Mouse (Mus musculus) MEL (cell line): ENCODE results near the gene Ces1c. TPM values are rescaled to one million over a fixed set of nuclear protein-coding genes. Genes with fewer than 3 reads are reported as not detected.

Experiments
- DNase-seq: peaks from one replicate; pipeline ENCODE4 v3.0.0; 2011; ENCODE audit warnings: low read depth, low spot score
- H3K27ac ChIP-seq: 2 replicates; pipeline ENCODE4 v1.5.1; 2012; ENCODE audit warnings: low read depth, mild to moderate bottlenecking, control low read depth, low read length, moderate library complexity; ENCODE audit not compliant: control insufficient read depth
- H3K27me3 ChIP-seq, 2 experiments: fragments of 150-350 bp in 1 of 2; sonication (generic) in 1 of 2; 2 replicates each; pipeline ENCODE4 v1.6.1; 2012; ENCODE audit warnings: low read length in 2 of 2, mild to moderate bottlenecking in 2 of 2, improper control_type of control experiment in 1 of 2, moderate library complexity in 1 of 2; ENCODE audit not compliant: insufficient read depth in 2 of 2, control insufficient read depth in 1 of 2
- H3K36me3 ChIP-seq, 2 experiments: 2 replicates each; pipeline ENCODE4 v1.6.1; 2012 to 2014; ENCODE audit warnings: low read length in 2 of 2, improper control_type of control experiment in 1 of 2, inconsistent platforms in 1 of 2, mild to moderate bottlenecking in 1 of 2; ENCODE audit not compliant: insufficient read depth in 2 of 2, control insufficient read depth in 1 of 2
- H3K4me1 ChIP-seq, 2 experiments: fragments of 150-350 bp in 1 of 2; sonication (generic) in 1 of 2; 2 replicates each; pipeline ENCODE4 v1.6.1; 2012; ENCODE audit warnings: low read length in 2 of 2, improper control_type of control experiment in 1 of 2, mild to moderate bottlenecking in 1 of 2; ENCODE audit not compliant: insufficient read depth in 2 of 2, control insufficient read depth in 1 of 2
- H3K4me3 ChIP-seq, 2 experiments: fragments of 150-350 bp in 1 of 2; sonication (generic) in 1 of 2; 2 replicates each; pipeline ENCODE4 v1.5.1; 2012; ENCODE audit warnings: low read depth in 2 of 2, low read length in 2 of 2, mild to moderate bottlenecking in 2 of 2, moderate library complexity in 2 of 2, control low read depth in 1 of 2, improper control_type of control experiment in 1 of 2; ENCODE audit not compliant: control insufficient read depth in 1 of 2, insufficient read depth in 1 of 2
- H3K79me2 ChIP-seq: 2 replicates; pipeline ENCODE4 v1.6.1; 2012; ENCODE audit warnings: mild to moderate bottlenecking, low read length, moderate library complexity; ENCODE audit not compliant: control insufficient read depth, poor library complexity, insufficient read depth
- H3K9ac ChIP-seq: 2 replicates; pipeline ENCODE4 v1.6.1; 2012; ENCODE audit warnings: low read depth, mild to moderate bottlenecking, control low read depth, low read length, moderate library complexity; ENCODE audit not compliant: control insufficient read depth, poor library complexity, severe bottlenecking
- H3K9me3 ChIP-seq: fragments of 150-350 bp; sonication (generic); replicated peaks from 2 replicates; pipeline ENCODE4 v1.6.1; 2012; ENCODE audit warnings: mild to moderate bottlenecking, low read length, improper control_type of control experiment, moderate library complexity; ENCODE audit not compliant: insufficient read depth
- BHLHE40 ChIP-seq: IDR thresholded peaks from 2 replicates; pipeline ENCODE4 v1.6.1; 2012; ENCODE audit warnings: low read depth, mild to moderate bottlenecking, inconsistent platforms, low read length, improper control_type of control experiment, borderline replicate concordance
- CHD1 ChIP-seq: IDR thresholded peaks from 2 replicates; pipeline ENCODE4 v1.6.1; 2012; ENCODE audit warnings: low read depth, mild to moderate bottlenecking, inconsistent platforms, low read length, improper control_type of control experiment
- CTCF ChIP-seq, 3 experiments: IDR thresholded peaks in 2 of 3; conservative IDR thresholded peaks in 1 of 3; 2 replicates each; pipeline ENCODE4 v1.5.1; 2011 to 2012; ENCODE audit warnings: low read length in 3 of 3, low read depth in 2 of 3, mild to moderate bottlenecking in 2 of 3, improper control_type of control experiment in 1 of 3, inconsistent platforms in 1 of 3, mixed read lengths in 1 of 3, moderate library complexity in 1 of 3; ENCODE audit not compliant: control insufficient read depth in 1 of 3, insufficient read depth in 1 of 3, poor library complexity in 1 of 3, severe bottlenecking in 1 of 3
- E2F4 ChIP-seq: IDR thresholded peaks from 2 replicates; pipeline ENCODE4 v1.6.1; 2011; ENCODE audit warnings: low read depth, low read length, improper control_type of control experiment, borderline replicate concordance
- GABPA ChIP-seq: IDR thresholded peaks from 2 replicates; pipeline ENCODE4 v1.6.1; 2012; ENCODE audit warnings: low read depth, mild to moderate bottlenecking, inconsistent platforms, low read length, improper control_type of control experiment, moderate library complexity
- GATA1 ChIP-seq: IDR thresholded peaks from 2 replicates; pipeline ENCODE4 v1.6.1; 2011; ENCODE audit warnings: low read depth, low read length, improper control_type of control experiment
- HCFC1 ChIP-seq: IDR thresholded peaks from 2 replicates; pipeline ENCODE4 v1.6.1; 2012; ENCODE audit warnings: low read depth, mild to moderate bottlenecking, inconsistent platforms, low read length, improper control_type of control experiment, moderate library complexity
- KAT2A ChIP-seq: conservative IDR thresholded peaks from 2 replicates; pipeline ENCODE4 v1.6.1; 2012; ENCODE audit warnings: low read depth, low read length, improper control_type of control experiment, inconsistent platforms
- MXI1 ChIP-seq: IDR thresholded peaks from 2 replicates; pipeline ENCODE4 v1.6.1; 2011; ENCODE audit warnings: mild to moderate bottlenecking, low read depth, low read length, improper control_type of control experiment
- MYB ChIP-seq: IDR thresholded peaks from 2 replicates; pipeline ENCODE4 v1.6.1; 2011; ENCODE audit warnings: mild to moderate bottlenecking, low read depth, low read length, improper control_type of control experiment
- POLR2A ChIP-seq, 2 experiments: IDR thresholded peaks; 2 replicates each; pipeline ENCODE4 v1.6.1; 2011 to 2012; ENCODE audit warnings: low read length in 2 of 2, mild to moderate bottlenecking in 2 of 2, control low read depth in 1 of 2, improper control_type of control experiment in 1 of 2, low read depth in 1 of 2, moderate library complexity in 1 of 2; ENCODE audit not compliant: control insufficient read depth in 1 of 2, insufficient read depth in 1 of 2, poor library complexity in 1 of 2
- POLR2AphosphoS2 ChIP-seq: IDR thresholded peaks from 2 replicates; pipeline ENCODE4 v1.6.1; 2011; ENCODE audit warnings: low read length, improper control_type of control experiment
- POLR2AphosphoS5 ChIP-seq: IDR thresholded peaks from 2 replicates; pipeline ENCODE4 v1.6.1; 2012; ENCODE audit warnings: low read depth, borderline replicate concordance, mild to moderate bottlenecking, inconsistent platforms, low read length, moderate library complexity, mixed read lengths
- RAD21 ChIP-seq: IDR thresholded peaks from 2 replicates; pipeline ENCODE4 v1.6.1; 2011; ENCODE audit warnings: mild to moderate bottlenecking, low read depth, low read length, improper control_type of control experiment
- RCOR1 ChIP-seq: IDR thresholded peaks from 2 replicates; pipeline ENCODE4 v1.6.1; 2012; ENCODE audit warnings: low read depth, mild to moderate bottlenecking, inconsistent platforms, low read length, improper control_type of control experiment
- SMC3 ChIP-seq: IDR thresholded peaks from 2 replicates; pipeline ENCODE4 v1.6.1; 2011; ENCODE audit warnings: low read depth, low read length, improper control_type of control experiment
- TAL1 ChIP-seq: IDR thresholded peaks from 2 replicates; pipeline ENCODE4 v1.6.1; 2012; ENCODE audit warnings: mild to moderate bottlenecking, inconsistent platforms, low read length, moderate library complexity, mixed read lengths
- TCF12 ChIP-seq: IDR thresholded peaks from 2 replicates; pipeline ENCODE4 v1.6.1; 2014; ENCODE audit warnings: low read depth, mild to moderate bottlenecking, inconsistent platforms, low read length, improper control_type of control experiment, moderate library complexity
- ZKSCAN1 ChIP-seq: IDR thresholded peaks from 2 replicates; pipeline ENCODE4 v1.6.1; 2012; ENCODE audit warnings: low read depth, mild to moderate bottlenecking, inconsistent platforms, low read length, improper control_type of control experiment, moderate library complexity
- ZMIZ1 ChIP-seq: IDR thresholded peaks from 2 replicates; pipeline ENCODE4 v1.6.1; 2012; ENCODE audit warnings: low read depth, mild to moderate bottlenecking, inconsistent platforms, low read length, improper control_type of control experiment, moderate library complexity
- polyA plus RNA-seq, 2 experiments: library from polyadenylated mRNA; stranded (reverse) in 1 of 2; unstranded in 1 of 2; fragments of >175 nt in 1 of 2; fragments of >200 nt in 1 of 2; gene quantifications; 2 replicates each; pipeline versions ENCODE4 v1.2.1 to v1.2.4; 2012; ENCODE audit warnings: low replicate concordance in 2 of 2, low read depth in 1 of 2; ENCODE audit not compliant: insufficient read length in 2 of 2, insufficient read depth in 1 of 2, missing spikeins in 1 of 2
- total RNA-seq: library from RNA; depleted of rRNA; stranded (reverse); fragments of 300-350 nt; gene quantifications from 2 replicates; pipeline ENCODE4 v1.2.3, GENCODE M21; 2012

Gene Ces1c
- total and polyA plus RNA-seq, 3 experiments, result not detected

GRCm38 (mm10) chr8:93095376-93095775, 35.7 kb downstream of the Ces1c start:
- Histone ChIP-seq H3K27me3 (no peaks in the 10 kb centered on the region), H3K4me1 (no peaks in the 10 kb centered on the region), H3K9me3 (no peaks in the 10 kb centered on the region), H3K36me3 (no peaks in the 10 kb centered on the region), H3K27ac (no peak overlapping the region), H3K4me3 (no peak overlapping the region), H3K9ac (no peak overlapping the region), H3K79me2 (no peaks in the 10 kb centered on the region)
- TF ChIP-seq ZKSCAN1 (no peak), CTCF (IDR thresholded peaks at IDR 0.05 in 2 of 3, conservative IDR thresholded peaks at IDR 0.05 in 1 of 3; ENCODE audit: control insufficient read depth in 1 of 3, insufficient read depth in 1 of 3, low read depth in 2 of 3, low read length in 3 of 3, poor library complexity in 1 of 3, severe bottlenecking in 1 of 3) (peak in 2 of 3 experiments; percentile 21 to 34; a peak in 1 of 6 replicates), RAD21 (peak; percentile 18; the same call in 1 of the 2 replicates), CHD1 (no peak), RCOR1 (no peak), MXI1 (no peak), MYB (no peak), GABPA (no peak), POLR2AphosphoS2 (no peak), SMC3 (peak; percentile 28; the same call in 1 of the 2 replicates), E2F4 (no peak), ZMIZ1 (no peak), BHLHE40 (no peak)
- no peak for DNase-seq

GRCm38 (mm10) chr8:93091324-93091723, 39.8 kb downstream of the Ces1c start:
- Histone ChIP-seq H3K4me3 (no peak overlapping the region), H3K27me3 (no peaks in the 10 kb centered on the region)
- no peak for DNase-seq

More at GRCm38 (mm10) chr8:93091324-93091723, 39.8 kb downstream of the Ces1c start:
- Histone ChIP-seq H3K9me3 (no peaks in the 10 kb centered on the region), H3K79me2 (no peaks in the 10 kb centered on the region), H3K27ac (no peak overlapping the region), H3K4me1 (no peaks in the 10 kb centered on the region), H3K36me3 (no peaks in the 10 kb centered on the region), H3K9ac (no peak overlapping the region)
- TF ChIP-seq RAD21, result no peak
- TF ChIP-seq RCOR1, result no peak
- TF ChIP-seq KAT2A, result no peak
- no peak for TF ChIP-seq TCF12
- TF ChIP-seq POLR2AphosphoS5, result no peak
- no peak for TF ChIP-seq GATA1
- TF ChIP-seq HCFC1, result no peak
- no peak for TF ChIP-seq TAL1
- TF ChIP-seq POLR2A (IDR thresholded peaks at IDR 0.05; ENCODE audit: control insufficient read depth in 1 of 2, insufficient read depth in 1 of 2, low read depth in 1 of 2, low read length in 2 of 2, poor library complexity in 1 of 2), result no peak
- TF ChIP-seq CTCF (IDR thresholded peaks at IDR 0.05 in 2 of 3, conservative IDR thresholded peaks at IDR 0.05 in 1 of 3; ENCODE audit: control insufficient read depth in 1 of 3, insufficient read depth in 1 of 3, low read depth in 2 of 3, low read length in 3 of 3, poor library complexity in 1 of 3, severe bottlenecking in 1 of 3), result no peak
- no peak for TF ChIP-seq ZMIZ1
